Mouse (Mus musculus): ENCODE data around the gene Ghsr. TPM values are rescaled to one million over a fixed set of nuclear protein-coding genes. Genes with fewer than 3 reads are reported as not detected.

Ghsr gene
- polyA plus RNA-seq (2012; rRNA removed), result not detected in 2 replicates

GRCm38 (mm10) chr3:27371276-27371621 lies at the start of gene Ghsr:
Gene Ghsr (plus strand): TSS chr3:27371351.

Other genes with a start within 250 kb of the Ghsr start
- gene Ect2, start 217.5 kb upstream of the Ghsr start, polyA plus RNA-seq (2012; rRNA removed), result 1.3 and 2.1 TPM in 2 replicates
- 33.5 and 59.1 TPM in 2 replicates for gene Nceh1, start 188.4 kb upstream of the Ghsr start, polyA plus RNA-seq (2012; rRNA removed)
- 1.7 and 2.6 TPM in 2 replicates for gene Tnfsf10, start 54.3 kb upstream of the Ghsr start, polyA plus RNA-seq (2012; rRNA removed)

All from colon, adult 2 months (tissue).